Mouse (Mus musculus): ENCODE measurements around the gene Igfals. TPM values are rescaled to one million over a fixed set of nuclear protein-coding genes. Genes with fewer than 3 reads are reported as not detected.

Igfals gene
- not detected for total RNA-seq (2023)

GRCm38 (mm10) chr17:24865776-24866175 is at the start of gene Igfals:
TSS of gene Igfals (plus strand) at chr17:24865997.

GRCm38 (mm10) chr17:24839842-24840241 is 26.0 kb upstream of the Igfals start, which contains the start of gene Hagh:
TSS of gene Hagh (plus strand) at chr17:24840143.

GRCm38 (mm10) chr17:24850065-24850772 is 15.6 kb upstream of the Igfals start, which contains the start of gene Fahd1:
TSS of gene Fahd1 (minus strand) at chr17:24850364.

GRCm38 (mm10) chr17:24886134-24886931 is 20.5 kb downstream of the Igfals start, which contains the start of the genes Nubp2 and Spsb3:
TSS of gene Nubp2 (minus strand) at chr17:24886349.
TSS of gene Spsb3 (plus strand) at chr17:24886643.

GRCm38 (mm10) chr17:24894995-24895547 is 29.3 kb downstream of the Igfals start, which contains the start of the genes Eme2 and Mrps34:
TSS of gene Eme2 (minus strand) at chr17:24895087.
TSS of gene Mrps34 (plus strand) at chr17:24895116.

GRCm38 (mm10) chr17:24896241-24896992 is 30.6 kb downstream of the Igfals start, which contains the start of gene Nme3:
TSS of gene Nme3 (plus strand) at chr17:24896500.

Other genes with a start within 250 kb of the Igfals start
- gene Tsc2, start 233.4 kb upstream of the Igfals start, total RNA-seq (2023), result 62.2 TPM
- 4.5 TPM for gene Nthl1, start 233.3 kb upstream of the Igfals start, total RNA-seq (2023)
- gene Slc9a3r2, start 215.7 kb upstream of the Igfals start, total RNA-seq (2023), result 0.74 TPM
- gene Npw, start 207.5 kb upstream of the Igfals start, total RNA-seq (2023), result not detected
- 65.9 TPM for gene Zfp598, start 196.3 kb upstream of the Igfals start, total RNA-seq (2023)
- gene Syngr3, start 176.0 kb upstream of the Igfals start, total RNA-seq (2023), result not detected
- gene Gfer, start 169.8 kb upstream of the Igfals start, total RNA-seq (2023), result 19.5 TPM
- 3.9 TPM for gene Noxo1, start 169.8 kb upstream of the Igfals start, total RNA-seq (2023)
- gene Tbl3, start 158.3 kb upstream of the Igfals start, total RNA-seq (2023), result 24.9 TPM
- gene Rnf151, start 147.9 kb upstream of the Igfals start, total RNA-seq (2023), result not detected
- gene Rps2, start 147.9 kb upstream of the Igfals start, total RNA-seq (2023), result 1,499 TPM
- gene Ndufb10, start 141.5 kb upstream of the Igfals start, total RNA-seq (2023), result 70.6 TPM
- not detected for gene Rpl3l, start 138.2 kb upstream of the Igfals start, total RNA-seq (2023)
- 37.8 TPM for gene Msrb1, start 129.4 kb upstream of the Igfals start, total RNA-seq (2023)
- gene Hs3st6, start 113.0 kb upstream of the Igfals start, total RNA-seq (2023), result not detected
- not detected for gene Meiob, start 61.7 kb upstream of the Igfals start, total RNA-seq (2023)
- 33.2 TPM for gene Hagh, start 25.9 kb upstream of the Igfals start, total RNA-seq (2023)
- gene Fahd1, start 15.6 kb upstream of the Igfals start, total RNA-seq (2023), result 2.7 TPM
- 52.8 TPM for gene Nubp2, start 20.4 kb downstream of the Igfals start, total RNA-seq (2023)
- gene Spsb3, start 20.6 kb downstream of the Igfals start, total RNA-seq (2023), result 31.2 TPM
- 59.7 TPM for gene Eme2, start 29.1 kb downstream of the Igfals start, total RNA-seq (2023)
- 45.5 TPM for gene Mrps34, start 29.1 kb downstream of the Igfals start, total RNA-seq (2023)
- gene Nme3, start 30.5 kb downstream of the Igfals start, total RNA-seq (2023), result 26.5 TPM
- gene Mapk8ip3, start 71.0 kb downstream of the Igfals start, total RNA-seq (2023), result 237 TPM
- gene Jpt2, start 94.7 kb downstream of the Igfals start, total RNA-seq (2023), result 21.3 TPM
- 39.6 TPM for gene Cramp1l, start 149.8 kb downstream of the Igfals start, total RNA-seq (2023)
- gene Ift140, start 150.1 kb downstream of the Igfals start, total RNA-seq (2023), result 28.6 TPM
- gene Tmem204, start 217.6 kb downstream of the Igfals start, total RNA-seq (2023), result 0.33 TPM
- gene Telo2, start 250.0 kb downstream of the Igfals start, total RNA-seq (2023), result 32.6 TPM

Data from CD4-positive naive resting alpha-beta T cell, adult 57 days (primary cell).